Mouse (Mus musculus) MEL (cell line): Measurements from ENCODE around the gene Plpp4.

Experiments
- GATA1 ChIP-seq: IDR thresholded peaks from 2 replicates; pipeline ENCODE4 v1.6.1; 2011; ENCODE audit warnings: low read depth, low read length, improper control_type of control experiment
- MEF2A ChIP-seq: IDR thresholded peaks from 2 replicates; pipeline ENCODE4 v1.6.1; 2014; ENCODE audit warnings: low read depth, mild to moderate bottlenecking, inconsistent platforms, low read length, improper control_type of control experiment; ENCODE audit not compliant: poor library complexity, insufficient replicate concordance, severe bottlenecking; ENCODE audit errors: extremely low read depth
- ZC3H11A ChIP-seq: IDR thresholded peaks from 2 replicates; pipeline ENCODE4 v1.6.1; 2012; ENCODE audit warnings: low read depth, mild to moderate bottlenecking, inconsistent platforms, low read length, improper control_type of control experiment

GRCm38 (mm10) chr7:129303356-129303755, 46.5 kb downstream of the Plpp4 start:
- no peak for TF ChIP-seq MEF2A
- no peak for TF ChIP-seq GATA1
- TF ChIP-seq ZC3H11A = no peak
